Mouse (Mus musculus): ENCODE data around the gene Fmod. TPM values are rescaled to one million over a fixed set of nuclear protein-coding genes. Genes with fewer than 3 reads are reported as not detected.

Gene Fmod
- total RNA-seq, 1 experiment from 2014 or later: 13.9 TPM

DNA sequence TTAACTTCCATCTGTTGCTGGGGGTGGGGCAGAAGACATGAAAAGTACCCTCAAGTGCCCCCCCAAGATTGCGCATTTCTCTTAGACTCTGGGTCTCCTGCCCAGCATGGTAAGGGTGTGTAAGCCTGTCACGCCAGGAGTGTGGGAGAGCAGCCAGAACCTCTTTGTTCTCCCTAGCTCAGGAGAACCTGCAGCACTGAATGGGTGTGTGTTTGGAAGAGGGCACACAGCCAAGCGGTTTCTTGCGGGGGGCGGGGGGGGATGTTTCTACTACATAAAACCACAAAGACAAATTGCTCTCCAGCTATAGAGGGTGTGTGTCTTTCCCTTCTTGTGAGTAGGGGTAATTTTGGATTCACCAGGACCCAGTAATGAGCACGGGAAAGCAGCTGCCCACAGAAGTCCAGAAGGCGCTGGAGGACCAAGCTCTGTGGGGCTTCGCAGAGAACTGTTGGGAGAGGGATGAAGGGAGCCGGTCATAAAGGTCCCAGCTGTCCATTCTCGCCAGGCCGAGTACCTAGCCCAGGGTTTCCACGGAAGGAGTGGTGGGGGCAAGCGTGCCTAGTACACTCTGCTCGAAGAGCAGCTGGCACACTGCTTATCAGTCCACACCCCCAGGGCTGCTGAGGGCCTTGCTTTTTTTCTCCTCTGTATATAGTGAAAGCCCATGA lies 59.3 kb downstream of the Fmod start:
- DNase-seq: peak; percentile 41

DNA sequence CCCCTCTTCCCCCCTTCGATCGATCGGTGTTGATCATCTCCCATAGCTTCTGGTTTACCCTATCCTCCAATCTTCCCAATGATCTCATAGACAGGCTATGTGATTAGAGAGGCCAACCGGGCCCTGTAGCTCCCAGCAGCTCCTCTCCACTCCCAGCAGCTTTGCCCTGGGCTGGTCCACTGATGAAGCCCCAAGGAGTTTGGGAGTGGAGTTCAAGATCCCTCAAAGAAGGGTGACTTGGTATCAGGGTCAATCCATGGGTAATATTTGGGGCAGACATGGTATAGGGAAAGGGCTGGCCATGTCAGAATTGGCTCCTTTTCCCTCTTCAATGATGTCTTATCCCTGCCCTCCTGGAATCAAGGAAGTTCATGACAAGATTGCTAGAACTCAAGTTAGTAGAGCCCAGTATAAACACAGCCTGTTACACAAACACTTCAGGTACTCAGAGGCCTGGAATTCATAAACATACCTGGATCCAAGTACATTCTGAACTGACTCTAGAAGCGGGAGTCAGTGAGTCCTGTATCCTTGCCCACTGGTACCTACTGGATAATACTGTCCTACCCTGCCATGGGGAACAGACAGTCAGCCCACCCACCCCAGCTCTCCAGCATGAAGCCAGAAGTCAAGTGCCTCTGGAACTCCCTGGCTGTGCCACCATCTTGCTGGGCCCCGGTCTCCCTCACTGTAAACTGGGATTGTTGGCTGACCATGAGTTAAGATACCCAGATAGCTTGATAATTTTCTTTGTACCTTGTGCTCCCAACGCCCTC lies 60.2 kb downstream of the Fmod start:
- no peak for DNase-seq

Other genes with a start within 250 kb of the Fmod start
- gene Atp2b4, start 236.2 kb upstream of the Fmod start, total RNA-seq (2021): 36.6 and 36.7 TPM in 2 replicates
- gene Optc, start 129.3 kb upstream of the Fmod start, total RNA-seq (2021): 1.2 and 2.1 TPM in 2 replicates
- gene Prelp, start 115.8 kb upstream of the Fmod start, total RNA-seq (2021): 100 and 111 TPM in 2 replicates
- gene Btg2, start 41.9 kb downstream of the Fmod start, total RNA-seq (2021): 36.7 and 58.2 TPM in 2 replicates
- gene Chit1, start 74.0 kb downstream of the Fmod start, total RNA-seq (2021): not detected in 2 replicates
- 1.1 and 1.2 TPM in 2 replicates for gene Chil1, start 144.9 kb downstream of the Fmod start, total RNA-seq (2021)
- gene Mybph, start 156.2 kb downstream of the Fmod start, total RNA-seq (2021): not detected in 2 replicates
- 78.9 and 91.9 TPM in 2 replicates for gene Adora1, start 198.2 kb downstream of the Fmod start, total RNA-seq (2021)